Mouse (Mus musculus) heart, embryonic 16.5 days (tissue): Measurements from ENCODE around the gene Hist1h2bb. TPM values are rescaled to one million over a fixed set of nuclear protein-coding genes. Genes with fewer than 3 reads are reported as not detected.
A peak's percentile ranks its signal among the peaks of the same experiment; 100 is the strongest.
"Not testable (repeated sequence)": the region's sequence is repeated elsewhere in the genome, so short reads cannot be mapped to it uniquely, and the experiment has no call there.

Source experiments
- ATAC-seq: fragments of 200-750 bp; cut with Nextera tagmentation; replicated peaks from 2 replicates; pipeline ENCODE4 v1.8.0; 2017; ENCODE audit warnings: moderate number of reproducible peaks; ENCODE audit not compliant: insufficient read depth, low FRiP score; ENCODE audit errors: extremely low read depth
- H3K27ac ChIP-seq: fragments of 300-500 bp; sonication (generic); 2 replicates; pipeline ENCODE4 v1.5.1; 2014; ENCODE audit warnings: mild to moderate bottlenecking, low read length, control low read depth, moderate library complexity
- H3K27me3 ChIP-seq: fragments of 300-500 bp; sonication (generic); 2 replicates; pipeline ENCODE4 v1.6.1; 2014; ENCODE audit warnings: low read length, mixed read lengths; ENCODE audit not compliant: control insufficient read depth, insufficient read depth
- H3K36me3 ChIP-seq: fragments of 300-500 bp; sonication (generic); 2 replicates; pipeline ENCODE4 v1.6.1; 2014; ENCODE audit not compliant: control insufficient read depth, insufficient read depth
- H3K4me1 ChIP-seq: fragments of 300-500 bp; sonication (generic); 2 replicates; pipeline ENCODE4 v1.6.1; 2014; ENCODE audit warnings: low read length, mixed read lengths; ENCODE audit not compliant: control insufficient read depth, insufficient read depth
- H3K4me2 ChIP-seq: fragments of 300-500 bp; sonication (generic); 2 replicates; pipeline ENCODE4 v1.6.1; 2014; ENCODE audit warnings: low read depth, mild to moderate bottlenecking, control low read depth, low read length
- H3K4me3 ChIP-seq: fragments of 300-500 bp; sonication (generic); 2 replicates; pipeline ENCODE4 v1.5.1; 2014; ENCODE audit warnings: mild to moderate bottlenecking, control low read depth, low read length
- H3K9ac ChIP-seq: fragments of 300-500 bp; sonication (generic); 2 replicates; pipeline ENCODE4 v1.6.1; 2014; ENCODE audit warnings: low read length, control low read depth
- H3K9me3 ChIP-seq: fragments of 300-500 bp; sonication (generic); replicated peaks from 2 replicates; pipeline ENCODE4 v1.6.1; 2016; ENCODE audit warnings: low read length; ENCODE audit not compliant: control insufficient read depth
- WGBS: fragments of 180-500 bp; shearing (Covaris S2); extraction: QIAGEN DNeasy Blood & Tissue Kit; methylation state at CpG from one replicate; pipeline ENCODE4 v1.1.7; 2014; 5-methylcytosine and 5-hydroxymethylcytosine counted together
- polyA plus RNA-seq: library from polyadenylated mRNA; unstranded; fragments of >200 nt; fragmentation: Nextera tagmentation; extraction: Ambion mirVana; gene quantifications from 2 replicates; pipeline ENCODE4 v1.2.1, GENCODE M21; 2015

Gene Hist1h2bb
- 0.98 and 2.2 TPM in 2 replicates for polyA plus RNA-seq

DNA sequence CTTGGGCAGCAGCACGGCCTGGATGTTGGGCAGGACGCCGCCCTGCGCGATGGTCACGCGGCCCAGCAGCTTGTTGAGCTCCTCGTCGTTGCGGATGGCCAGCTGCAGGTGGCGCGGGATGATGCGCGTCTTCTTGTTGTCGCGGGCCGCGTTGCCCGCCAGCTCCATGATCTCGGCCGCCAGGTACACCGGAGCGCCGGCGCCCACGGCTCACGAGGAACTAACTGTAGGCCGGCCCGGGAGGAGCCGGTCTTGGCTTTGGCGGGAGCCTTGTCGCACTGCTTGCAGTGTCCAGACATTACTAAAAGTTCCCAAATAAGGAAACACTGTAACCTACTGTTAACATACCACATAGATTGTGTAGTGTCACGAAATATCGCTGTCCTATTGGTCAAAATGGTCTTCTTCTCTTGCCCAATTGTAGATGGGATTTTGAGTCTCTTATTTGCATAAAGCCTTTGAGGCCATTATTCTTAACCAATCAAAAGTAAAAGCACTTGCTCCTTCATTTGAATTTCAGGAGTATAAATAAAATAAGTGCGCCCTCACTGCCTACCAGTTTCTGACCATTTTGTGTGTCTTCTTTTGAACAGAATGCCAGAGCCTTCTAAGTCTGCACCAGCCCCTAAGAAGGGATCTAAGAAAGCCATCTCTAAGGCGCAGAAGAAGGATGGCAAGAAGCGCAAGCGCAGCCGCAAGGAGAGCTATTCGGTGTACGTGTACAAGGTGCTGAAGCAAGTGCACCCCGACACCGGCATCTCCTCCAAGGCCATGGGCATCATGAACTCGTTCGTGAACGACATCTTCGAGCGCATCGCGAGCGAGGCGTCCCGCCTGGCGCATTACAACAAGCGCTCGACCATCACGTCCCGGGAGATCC is at the start of gene Hist1h2bb:
Gene Hist1h2bb, plus strand, starts transcription at position 534 of the 880 bp plus-strand sequence.
- WGBS, result 1% methylated on average over 36 of the region's 58 CpGs
- H3K27me3 ChIP-seq, H3K36me3 ChIP-seq, H3K9me3 ChIP-seq: not testable (repeated sequence)
- H3K4me3 ChIP-seq, result peak within 1 kb of the TSS; percentile 56
- peak within 1 kb of the TSS; percentile 99 for H3K27ac ChIP-seq
- peak within 1 kb of the TSS; percentile 77 for H3K4me2 ChIP-seq
- ATAC-seq, result peak; percentile 91
- peak within 1 kb of the TSS; percentile 77 for H3K9ac ChIP-seq
- H3K4me1 ChIP-seq, result peaks cover 19% of the 10 kb centered on the region

- ATAC-seq, result peak; percentile 12
- H3K27me3 ChIP-seq, result no peaks in the 10 kb centered on the region
- peak overlapping the region; percentile 68 for H3K9ac ChIP-seq
- no peaks in the 10 kb centered on the region for H3K9me3 ChIP-seq
- peak overlapping the region; percentile 85 for H3K4me2 ChIP-seq
- H3K36me3 ChIP-seq, result no peaks in the 10 kb centered on the region
- peak overlapping the region; percentile 59 for H3K4me3 ChIP-seq
- peaks cover 6% of the 10 kb centered on the region; the same call in 1 of the 2 replicates for H3K4me1 ChIP-seq
- 1% methylated on average over 23 of the region's 32 CpGs for WGBS
- H3K27ac ChIP-seq, result peak overlapping the region; percentile 92
Observed at GRCm38 (mm10) chr13:23697491-23698299, 48.8 kb upstream of the Hist1h2bb start.

- Histone ChIP-seq H3K27ac (peak within 1 kb of the TSS; percentile 92), H3K4me2 (peak within 1 kb of the TSS; percentile 85), H3K4me3 (peak within 1 kb of the TSS; percentile 59), H3K36me3 (no peaks in the 10 kb centered on the region), H3K27me3 (no peaks in the 10 kb centered on the region), H3K4me1 (peaks cover 6% of the 10 kb centered on the region; the same call in 1 of the 2 replicates), H3K9me3 (no peaks in the 10 kb centered on the region), H3K9ac (peak within 1 kb of the TSS; percentile 68)
- under 1% methylated on average over 20 of the region's 22 CpGs for WGBS
- ATAC-seq, result peak; percentile 96
Observed at GRCm38 (mm10) chr13:23698300-23698693, 48.2 kb upstream of the Hist1h2bb start, which contains the start of gene Hist1h4c. Gene Hist1h4c, minus strand, starts transcription at chr13:23698454.

- WGBS, result 67% methylated on average over 6 of the region's 6 CpGs
- no peaks in the 10 kb centered on the region for H3K9me3 ChIP-seq
- H3K4me1 ChIP-seq, result peaks cover 6% of the 10 kb centered on the region; the same call in 1 of the 2 replicates
- H3K9ac ChIP-seq, result peak overlapping the region; percentile 37; the same call in 1 of the 2 replicates
- no peaks in the 10 kb centered on the region for H3K27me3 ChIP-seq
- peak overlapping the region; percentile 71 for H3K27ac ChIP-seq
- H3K4me3 ChIP-seq, result no peak overlapping the region
- H3K4me2 ChIP-seq, result peak overlapping the region; percentile 85
- no peaks in the 10 kb centered on the region for H3K36me3 ChIP-seq
- ATAC-seq, result no peak
Observed at GRCm38 (mm10) chr13:23698996-23699395, 47.5 kb upstream of the Hist1h2bb start.

GRCm38 (mm10) chr13:23699767-23700166 is 46.8 kb upstream of the Hist1h2bb start:
- ATAC-seq, result no peak

DNA sequence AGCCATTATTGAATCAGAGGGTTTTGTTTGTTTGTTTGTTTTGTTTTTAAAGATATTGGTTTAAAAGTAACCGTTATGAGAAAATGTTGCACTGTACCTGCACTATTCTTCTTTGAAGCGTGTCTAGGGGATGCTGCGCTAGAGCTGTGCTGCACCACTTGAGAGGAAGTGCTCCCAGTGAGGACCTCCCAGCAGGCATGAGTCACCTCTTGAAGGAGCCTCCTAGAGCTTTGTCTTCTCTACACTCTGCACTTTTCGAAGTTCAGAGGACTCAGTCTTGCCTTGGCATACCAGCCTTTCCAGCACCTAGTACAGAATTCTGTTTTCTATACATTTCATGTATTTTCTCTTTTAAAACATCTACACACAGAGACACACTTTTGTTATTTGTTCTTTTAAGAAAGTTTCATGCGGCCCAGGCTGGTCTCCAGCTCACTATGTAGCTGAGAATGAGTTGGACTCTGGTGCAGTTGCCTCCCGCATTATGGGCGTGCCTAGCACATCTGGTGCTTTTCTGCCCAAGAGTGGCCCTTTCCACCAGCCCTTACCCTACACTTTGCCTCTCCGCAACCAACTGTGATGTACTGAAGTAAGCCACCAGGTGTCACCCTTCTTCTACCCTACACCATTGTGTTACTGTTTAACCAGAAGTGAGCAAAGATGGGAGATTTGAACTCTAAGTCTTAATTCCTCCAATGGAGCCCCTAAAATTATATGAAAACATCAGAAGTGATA is 45.6 kb upstream of the Hist1h2bb start:
- Histone ChIP-seq H3K36me3 (no peaks in the 10 kb centered on the region), H3K9me3 (no peaks in the 10 kb centered on the region), H3K27ac (no peak overlapping the region), H3K4me2 (no peak overlapping the region), H3K4me3 (no peak overlapping the region), H3K27me3 (no peaks in the 10 kb centered on the region), H3K9ac (no peak overlapping the region), H3K4me1 (peaks cover 6% of the 10 kb centered on the region; the same call in 1 of the 2 replicates)
- ATAC-seq, result peak; percentile 35; the same call in 1 of the 2 replicates
- WGBS, result 15% methylated on average over 8 of the region's 8 CpGs

More at GRCm38 (mm10) chr13:23699767-23700166, 46.8 kb upstream of the Hist1h2bb start:
- WGBS, result 61% methylated on average over 3 of the region's 3 CpGs
- no peak overlapping the region for H3K4me3 ChIP-seq
- no peak overlapping the region for H3K4me2 ChIP-seq
- no peak overlapping the region for H3K27ac ChIP-seq
- H3K9ac ChIP-seq, result no peak overlapping the region
- H3K27me3 ChIP-seq, result no peaks in the 10 kb centered on the region
- no peaks in the 10 kb centered on the region for H3K9me3 ChIP-seq
- H3K4me1 ChIP-seq, result peaks cover 6% of the 10 kb centered on the region; the same call in 1 of the 2 replicates
- H3K36me3 ChIP-seq, result no peaks in the 10 kb centered on the region

DNA sequence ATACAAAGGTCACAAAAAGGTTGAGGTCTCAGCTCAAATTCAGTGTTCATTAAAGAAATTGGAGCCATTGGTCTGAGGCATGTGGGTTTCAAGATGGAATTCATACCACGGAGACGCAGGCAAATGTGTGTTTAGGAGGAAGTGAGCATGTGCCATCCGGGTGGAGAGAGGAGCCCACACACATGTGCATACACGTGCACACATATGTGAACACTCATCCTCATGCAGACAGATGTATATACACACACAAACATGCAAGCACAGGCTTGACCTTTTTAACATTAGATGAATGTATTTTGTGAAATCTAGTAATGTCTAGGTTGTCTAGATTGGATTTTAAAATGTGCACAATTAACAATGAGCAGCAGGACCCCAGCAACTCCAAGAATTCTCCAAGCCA is 44.3 kb upstream of the Hist1h2bb start:
- no peak overlapping the region for H3K9ac ChIP-seq
- no peak overlapping the region for H3K27ac ChIP-seq
- ATAC-seq, result no peak
- peaks cover 6% of the 10 kb centered on the region; the same call in 1 of the 2 replicates for H3K4me1 ChIP-seq
- H3K4me2 ChIP-seq, result no peak overlapping the region
- no peak overlapping the region for H3K4me3 ChIP-seq
- WGBS, result 66% methylated on average over 4 of the region's 4 CpGs
- H3K27me3 ChIP-seq, result no peaks in the 10 kb centered on the region
- no peaks in the 10 kb centered on the region for H3K36me3 ChIP-seq
- no peaks in the 10 kb centered on the region for H3K9me3 ChIP-seq

DNA sequence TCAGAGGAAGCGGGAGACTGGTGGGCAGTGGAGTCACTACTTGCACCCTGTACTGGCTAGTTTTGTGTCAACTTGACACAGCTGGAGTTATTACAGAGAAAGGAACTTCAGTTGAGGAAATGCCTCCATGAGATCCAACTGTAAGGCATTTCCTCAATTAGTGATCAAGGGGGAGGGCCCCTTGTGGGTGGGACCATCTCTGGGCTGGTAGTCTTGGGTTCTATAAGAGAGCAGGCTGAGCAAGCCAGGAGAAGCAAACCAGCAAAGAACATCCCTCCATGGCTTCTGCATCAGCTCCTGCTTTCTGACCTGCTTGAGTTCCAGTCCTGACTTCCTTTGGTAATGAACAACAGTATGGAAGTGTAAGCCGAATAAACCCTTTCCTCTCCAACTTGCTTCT is 43.7 kb upstream of the Hist1h2bb start:
- not testable (repeated sequence) for H3K9me3 ChIP-seq, ATAC-seq, H3K9ac ChIP-seq, H3K4me2 ChIP-seq, H3K27me3 ChIP-seq, H3K4me3 ChIP-seq, H3K36me3 ChIP-seq, H3K27ac ChIP-seq, H3K4me1 ChIP-seq
- 82% methylated on average over 2 of the region's 2 CpGs for WGBS
